Mouse (Mus musculus): ENCODE results near the gene Gm10945.

Gene Gm10945

DNA sequence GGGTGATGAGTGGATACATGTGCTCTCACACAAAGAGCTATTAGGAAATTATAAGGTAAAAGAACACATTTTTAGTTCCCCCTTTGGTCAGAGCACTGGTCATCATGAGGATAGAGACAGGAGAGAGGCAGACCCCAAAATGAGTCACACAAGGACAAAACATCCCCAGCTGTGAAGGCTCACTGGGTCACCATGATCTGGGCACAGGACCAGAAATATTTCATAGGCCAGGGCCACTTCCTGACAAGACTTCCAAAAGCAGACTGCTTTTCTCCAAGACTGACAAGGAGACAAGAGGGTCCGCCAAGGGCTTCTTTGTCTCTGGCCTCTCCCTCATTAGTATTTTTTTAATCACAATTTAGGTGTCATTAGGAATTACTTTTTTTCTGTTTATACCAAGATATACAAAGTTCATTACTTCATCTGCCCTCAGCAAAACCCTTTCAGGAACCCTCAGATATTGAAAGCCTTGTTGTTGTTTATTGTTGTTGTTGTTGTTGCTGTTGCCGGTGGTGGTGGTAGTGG lies at the start of gene Gm10945:
Gene Gm10945, minus strand, starts transcription at position 475 of the 525 bp plus-strand sequence.
- DNase-seq = peak; percentile 42

DNA sequence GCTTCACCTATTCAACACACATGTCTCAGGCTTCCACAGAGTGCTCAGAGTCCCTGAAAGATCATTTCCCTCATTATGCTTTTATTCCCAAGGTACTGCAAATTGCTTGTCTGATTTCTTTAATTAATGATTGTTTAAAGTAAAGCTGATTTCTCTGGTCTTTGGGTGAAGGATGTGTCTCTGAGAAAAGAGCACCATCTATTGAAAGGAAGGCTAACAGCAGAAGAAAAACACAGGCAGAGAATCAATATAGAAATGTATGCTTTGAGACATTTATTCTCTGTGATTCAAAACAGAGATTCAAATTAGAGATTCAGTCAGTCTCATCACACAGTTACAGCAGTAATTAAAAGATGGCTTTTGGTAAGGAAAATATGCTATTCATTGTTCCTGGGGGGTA lies 28.7 kb upstream of the Gm10945 start:
- no peak for DNase-seq

DNA sequence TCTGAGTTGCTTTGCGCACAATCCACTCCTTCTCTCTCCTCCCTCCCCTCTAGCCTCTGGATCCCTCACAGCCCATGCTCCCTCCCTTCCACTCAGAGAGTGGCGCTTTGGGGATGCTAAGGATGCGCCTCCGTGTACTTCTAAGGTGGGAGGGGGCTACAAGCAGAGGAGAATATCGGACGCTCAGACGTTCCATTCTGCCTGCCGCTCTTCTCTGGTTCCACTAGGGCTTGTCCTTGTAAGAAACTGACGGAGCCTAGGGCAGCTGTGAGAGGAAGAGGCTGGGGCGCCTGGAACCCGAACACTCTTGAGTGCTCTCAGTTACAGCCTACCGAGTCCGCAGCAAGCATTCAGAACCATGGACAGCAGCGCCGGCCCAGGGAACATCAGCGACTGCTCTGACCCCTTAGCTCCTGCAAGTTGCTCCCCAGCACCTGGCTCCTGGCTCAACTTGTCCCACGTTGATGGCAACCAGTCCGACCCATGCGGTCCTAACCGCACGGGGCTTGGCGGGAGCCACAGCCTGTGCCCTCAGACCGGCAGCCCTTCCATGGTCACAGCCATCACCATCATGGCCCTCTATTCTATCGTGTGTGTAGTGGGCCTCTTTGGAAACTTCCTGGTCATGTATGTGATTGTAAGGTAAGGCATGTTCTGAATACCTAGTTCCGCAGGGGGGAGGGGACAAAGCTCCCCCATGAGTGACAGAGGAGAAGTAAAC lies 27.1 kb upstream of the Gm10945 start:
- DNase-seq = peak; percentile 24

DNA sequence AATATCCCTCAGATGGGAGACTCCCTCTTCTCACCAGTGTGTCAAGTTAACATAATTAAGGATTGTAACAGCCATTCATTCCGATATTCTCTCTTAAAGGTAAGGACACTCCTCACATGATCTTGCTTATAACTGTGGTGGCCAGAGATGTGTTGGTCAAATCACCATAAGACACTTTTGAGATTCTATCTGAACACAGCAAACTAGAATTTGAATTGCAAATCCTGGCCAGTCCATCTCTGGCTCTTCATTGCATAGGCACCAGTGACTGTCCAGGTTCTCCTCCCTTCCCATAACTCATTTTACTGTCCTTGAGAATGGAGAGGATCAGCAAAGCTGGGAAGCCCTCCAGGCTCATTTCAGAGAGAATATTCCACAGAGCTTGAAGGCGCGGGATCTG lies 3.4 kb downstream of the Gm10945 start, which contains the start of gene Oprm1:
Gene Oprm1, plus strand, starts transcription at position 301 of the 400 bp plus-strand sequence.
- no peak for DNase-seq

DNA sequence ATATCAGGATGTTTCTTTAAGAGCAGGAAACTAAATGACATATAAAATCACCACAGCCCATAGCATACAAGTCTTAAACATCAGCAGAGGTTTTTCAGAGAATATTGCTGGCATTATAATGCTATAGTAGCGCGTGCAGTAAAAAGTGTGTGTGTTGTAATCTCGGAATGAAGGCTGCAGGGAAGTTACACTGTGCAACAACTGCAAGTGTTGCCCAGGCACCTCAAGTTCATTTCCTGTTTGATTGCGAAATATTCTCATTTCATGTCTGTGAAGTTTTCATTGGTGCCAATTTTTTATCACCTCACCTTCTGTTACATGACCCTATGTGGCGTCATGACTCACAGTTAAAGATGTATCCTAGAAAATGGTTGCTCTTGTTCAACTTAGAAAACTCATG lies 8.2 kb downstream of the Gm10945 start:
- no peak for DNase-seq

DNA sequence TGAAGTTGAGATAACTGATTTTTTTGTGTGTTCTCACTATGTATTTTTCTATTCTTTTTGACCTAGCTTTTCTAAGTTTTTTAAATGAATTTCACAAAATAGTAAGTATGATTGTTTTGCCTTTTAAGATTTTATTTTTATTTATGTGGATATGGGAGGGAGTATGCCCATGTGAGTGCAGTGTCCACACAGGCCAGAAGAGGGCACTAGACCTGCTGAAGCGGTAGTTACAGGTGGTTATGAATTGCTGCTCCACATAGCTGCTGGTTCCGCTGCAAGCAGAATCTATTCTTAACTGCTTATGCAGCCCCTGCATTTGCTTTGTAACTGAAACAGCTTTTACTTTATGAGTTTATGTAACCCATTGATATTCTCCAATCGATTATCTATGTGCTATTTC lies 33.1 kb downstream of the Gm10945 start:
- no peak for DNase-seq

DNA sequence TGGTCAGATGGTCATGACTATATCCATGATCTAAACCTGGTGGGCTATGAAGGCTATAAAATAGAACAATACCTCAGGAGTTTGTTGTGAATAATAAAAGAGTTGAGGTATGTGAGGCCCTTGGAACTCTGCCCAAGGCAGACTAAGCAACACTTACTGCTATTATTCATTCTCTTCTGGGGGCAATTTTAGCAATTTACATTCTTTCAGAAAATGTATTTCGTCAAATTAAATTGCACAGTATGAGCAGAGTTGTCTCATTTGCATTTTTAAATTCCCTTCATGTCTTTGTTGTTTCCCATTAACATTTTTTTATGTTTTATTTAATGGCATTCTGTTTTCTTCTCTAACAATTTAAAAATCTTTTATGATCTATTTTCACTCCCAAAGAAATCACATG lies 37.8 kb downstream of the Gm10945 start:
- no peak for DNase-seq

DNA sequence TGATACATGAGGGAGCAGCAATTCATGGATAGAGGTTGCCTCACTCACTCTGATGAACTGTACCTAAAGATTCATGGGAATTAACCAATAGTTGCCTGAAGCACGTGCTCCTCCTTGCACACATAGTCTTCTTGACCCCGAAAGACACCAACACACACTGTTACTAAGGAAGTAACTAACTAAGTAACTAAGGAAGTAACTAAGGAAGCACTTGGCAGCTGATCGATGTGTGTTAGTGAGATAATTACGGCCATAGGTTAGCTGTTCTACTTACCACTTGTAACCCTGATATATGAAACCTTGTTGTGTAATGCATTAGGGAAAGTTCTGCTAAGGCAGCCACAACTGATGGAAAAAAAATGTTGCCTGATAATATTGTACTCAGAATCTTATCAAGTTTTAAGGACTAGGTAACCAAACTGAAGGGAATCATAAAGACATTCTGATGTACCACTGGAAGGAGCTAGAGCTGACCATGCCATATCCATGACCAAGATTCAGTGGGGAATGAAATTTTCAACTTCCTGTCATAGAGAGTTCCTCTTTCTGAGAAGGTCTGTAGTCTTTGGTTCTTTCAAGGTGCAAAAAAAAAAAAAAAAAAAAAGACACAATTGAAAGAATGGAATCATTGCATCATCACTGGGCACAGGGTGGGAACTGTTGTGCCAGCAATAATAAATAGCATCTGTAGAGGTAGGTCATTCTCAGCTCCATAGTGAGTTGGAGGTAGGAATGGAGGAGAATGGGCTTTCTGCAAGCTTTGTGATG lies 44.2 kb downstream of the Gm10945 start:
- no peak for DNase-seq

DNA sequence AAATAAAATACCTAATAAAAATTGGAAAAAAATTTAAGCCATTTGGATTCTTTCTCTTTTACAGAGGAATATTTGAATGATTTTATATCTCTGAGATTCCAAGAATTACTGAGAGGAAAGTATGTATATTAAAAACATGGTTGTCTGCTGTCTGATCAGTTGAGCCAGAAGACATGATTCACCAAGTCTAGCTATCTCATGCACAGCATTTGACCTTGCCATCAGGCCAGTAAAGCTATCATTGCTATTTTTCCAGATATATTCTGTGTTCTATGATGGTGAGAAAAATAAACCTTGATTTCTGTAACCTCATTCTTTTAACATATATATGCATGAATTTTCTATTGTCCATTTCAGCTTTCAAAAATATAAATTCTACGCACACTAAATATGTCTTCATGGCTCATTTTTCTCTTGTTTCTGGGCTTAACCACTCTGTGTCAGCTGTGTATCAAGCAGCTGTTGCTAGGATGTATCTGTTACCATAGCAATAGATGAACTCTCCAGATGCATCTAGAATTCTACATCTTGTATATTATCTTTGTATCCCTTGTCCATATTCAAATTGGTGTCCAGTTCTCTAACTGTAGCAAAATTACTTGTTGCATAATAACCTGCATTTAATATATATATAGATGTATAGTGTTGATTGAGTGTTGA lies 56.2 kb downstream of the Gm10945 start:
- DNase-seq = no peak

DNA sequence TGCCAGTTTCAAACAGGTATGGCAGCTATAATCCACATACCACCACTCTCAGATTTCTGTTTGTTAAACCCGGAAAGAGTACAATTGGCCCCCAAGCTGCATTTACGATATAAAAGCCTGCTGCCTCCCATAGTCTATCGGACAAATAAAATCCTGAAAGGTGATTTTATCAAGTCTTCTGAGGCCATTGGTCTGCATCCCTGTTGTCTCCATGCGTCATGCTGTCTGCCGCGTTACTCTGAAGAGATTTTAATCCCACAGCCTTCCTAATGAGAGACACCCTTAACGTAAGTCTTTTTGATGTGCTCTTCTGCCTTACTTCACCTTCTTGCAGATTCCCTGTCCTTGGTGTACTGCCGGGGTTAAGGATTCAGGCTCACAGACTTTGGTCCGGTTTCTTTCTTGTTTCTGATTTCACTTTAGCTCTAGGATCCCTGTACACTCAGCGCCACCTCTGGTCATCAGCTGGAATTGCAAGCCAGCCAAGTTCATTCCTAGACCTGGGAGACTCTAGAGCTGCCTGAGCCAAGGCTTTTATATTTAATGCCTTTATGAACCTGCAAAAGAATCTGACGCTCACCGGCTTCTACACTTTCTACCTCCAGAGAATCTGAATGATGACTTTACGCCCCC lies 67.2 kb downstream of the Gm10945 start:
- peak; percentile 39 for DNase-seq
